Mouse (Mus musculus) neural tube, embryonic 12.5 days (tissue): Measurements from ENCODE around the gene Lbh. TPM values are rescaled to one million over a fixed set of nuclear protein-coding genes. Genes with fewer than 3 reads are reported as not detected.

Source experiments
- ATAC-seq: fragments of 200-750 bp; cut with Nextera tagmentation; 2 replicates; pipeline ENCODE4 v1.8.0; 2017; ENCODE audit warnings: low read depth, mild to moderate bottlenecking, moderate TSS enrichment, moderate library complexity; ENCODE audit not compliant: low FRiP score
- H3K27ac ChIP-seq: fragments of 300-500 bp; sonication (generic); 2 replicates; pipeline ENCODE4 v1.5.1; 2016
- H3K27me3 ChIP-seq: fragments of 300-500 bp; sonication (generic); replicated peaks from 2 replicates; pipeline ENCODE4 v1.6.1; 2016; ENCODE audit warnings: mild to moderate bottlenecking
- H3K36me3 ChIP-seq: fragments of 300-500 bp; sonication (generic); 2 replicates; pipeline ENCODE4 v1.6.1; 2016; ENCODE audit warnings: mild to moderate bottlenecking
- H3K4me1 ChIP-seq: fragments of 300-500 bp; sonication (generic); 2 replicates; pipeline ENCODE4 v1.6.1; 2016
- H3K4me2 ChIP-seq: fragments of 300-500 bp; sonication (generic); replicated peaks from 2 replicates; pipeline ENCODE4 v1.6.1; 2016; ENCODE audit warnings: mild to moderate bottlenecking
- H3K4me3 ChIP-seq: fragments of 300-500 bp; sonication (generic); 2 replicates; pipeline ENCODE4 v1.5.1; 2016
- H3K9ac ChIP-seq: fragments of 300-500 bp; sonication (generic); 2 replicates; pipeline ENCODE4 v1.6.1; 2016; ENCODE audit warnings: mild to moderate bottlenecking
- H3K9me3 ChIP-seq: fragments of 300-500 bp; sonication (generic); 2 replicates; pipeline ENCODE4 v1.6.1; 2016; ENCODE audit warnings: mild to moderate bottlenecking
- WGBS: fragments of 180-500 bp; shearing (Covaris S2); methylation state at CpG from one replicate; pipeline ENCODE4 v1.1.7; 2016; 5-methylcytosine and 5-hydroxymethylcytosine counted together
- polyA plus RNA-seq: library from polyadenylated mRNA; unstranded; fragments of >200 nt; fragmentation: Nextera tagmentation; extraction: Ambion mirVana; gene quantifications from 2 replicates; pipeline ENCODE4 v1.2.1, GENCODE M21; 2016

Lbh gene
- polyA plus RNA-seq, 1 experiment from 2014 or later = 4.7 TPM

GRCm38 (mm10) chr17:72933116-72933515 lies 15.0 kb downstream of the Lbh start:
- 94% methylated on average over 4 of the region's 4 CpGs for WGBS
- no peak overlapping the region for H3K9ac ChIP-seq
- ATAC-seq = no peak
- no peak overlapping the region for H3K4me3 ChIP-seq
- no peak overlapping the region for H3K4me2 ChIP-seq
- no peak overlapping the region for H3K27ac ChIP-seq
- H3K27me3 ChIP-seq = no peaks in the 10 kb centered on the region
- peaks cover 12% of the 10 kb centered on the region; the same call in 1 of the 2 replicates for H3K4me1 ChIP-seq
- peaks cover 46% of the 10 kb centered on the region for H3K36me3 ChIP-seq
- H3K9me3 ChIP-seq = no peaks in the 10 kb centered on the region

DNA sequence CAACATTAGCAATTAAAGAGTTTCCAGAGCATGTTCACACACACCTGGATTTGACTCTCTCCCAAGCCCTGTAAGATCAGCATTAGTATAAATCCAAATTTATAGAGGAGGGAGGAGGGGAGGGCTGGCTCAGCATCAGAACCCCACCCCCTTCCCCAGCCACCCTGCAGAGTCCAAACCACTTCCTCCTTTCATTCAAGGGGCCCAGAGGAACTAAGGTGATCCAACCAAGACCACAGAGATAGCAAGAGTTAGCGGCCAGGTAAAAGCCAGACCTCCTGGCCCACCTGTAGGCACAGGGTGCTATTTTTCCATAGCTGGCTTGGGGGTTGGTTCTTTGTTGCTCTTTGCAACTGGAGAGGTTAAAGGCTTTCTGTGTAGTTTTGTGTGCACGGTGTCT lies 16.0 kb downstream of the Lbh start:
- WGBS = 50% methylated on average over 2 of the region's 2 CpGs
- no peak for ATAC-seq
- Histone ChIP-seq H3K27me3 (no peaks in the 10 kb centered on the region), H3K27ac (no peak overlapping the region), H3K4me2 (no peak overlapping the region), H3K4me3 (no peak overlapping the region), H3K9me3 (no peaks in the 10 kb centered on the region), H3K36me3 (peaks cover 47% of the 10 kb centered on the region), H3K9ac (no peak overlapping the region), H3K4me1 (peaks cover 12% of the 10 kb centered on the region; the same call in 1 of the 2 replicates)

DNA sequence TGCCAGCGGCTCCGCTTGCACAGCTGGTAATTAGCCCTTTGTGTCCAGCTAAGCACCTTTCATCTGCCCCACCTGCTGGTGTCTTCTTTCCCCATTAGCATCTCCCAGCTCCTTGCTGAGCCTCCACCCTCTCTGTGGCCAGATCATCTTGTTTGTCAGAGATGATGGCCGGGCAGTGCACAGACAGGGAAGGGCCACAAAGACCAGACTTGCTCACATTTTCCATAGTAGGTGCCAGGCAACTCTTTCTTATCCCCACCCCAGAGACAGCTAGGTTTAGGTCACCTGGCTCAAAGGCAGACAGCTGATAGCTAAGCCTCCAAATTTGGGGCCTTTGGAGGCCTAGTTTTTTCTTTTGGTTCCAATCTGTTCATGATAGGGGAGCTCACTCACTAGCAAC lies 16.5 kb downstream of the Lbh start:
- H3K4me3 ChIP-seq = no peak overlapping the region
- no peaks in the 10 kb centered on the region for H3K9me3 ChIP-seq
- no peaks in the 10 kb centered on the region for H3K27me3 ChIP-seq
- H3K36me3 ChIP-seq = peaks cover 48% of the 10 kb centered on the region
- peaks cover 12% of the 10 kb centered on the region; the same call in 1 of the 2 replicates for H3K4me1 ChIP-seq
- whole genome bisulfite sequencing = 22% methylated on average over 3 of the region's 3 CpGs
- no peak for ATAC-seq
- H3K9ac ChIP-seq = no peak overlapping the region
- no peak overlapping the region for H3K27ac ChIP-seq
- H3K4me2 ChIP-seq = no peak overlapping the region

DNA sequence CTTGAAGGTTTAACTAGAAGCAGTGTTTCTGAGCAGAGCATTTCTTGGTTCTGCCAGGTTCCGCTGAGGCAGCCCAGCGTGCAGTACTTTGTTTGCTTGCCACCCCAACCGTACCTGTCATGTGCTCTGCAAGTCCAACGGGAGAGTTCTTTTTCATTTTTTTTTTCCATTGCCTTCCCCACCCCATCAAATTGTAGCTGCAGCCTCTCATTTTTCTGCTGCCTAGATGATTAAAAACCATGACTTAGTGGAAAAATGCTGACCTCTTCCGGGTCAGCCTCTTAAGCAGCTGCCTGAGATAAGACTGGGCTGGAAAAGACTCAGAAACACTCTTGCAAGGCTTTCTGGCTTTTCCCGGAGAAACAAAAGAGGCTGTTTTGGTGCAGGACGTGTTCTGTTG lies 17.8 kb downstream of the Lbh start:
- Histone ChIP-seq H3K9me3 (0 out of 2 replicates have a peak, but pooled peaks cover 5% of the 10 kb centered on the region), H3K4me3 (no peak overlapping the region), H3K36me3 (peaks cover 54% of the 10 kb centered on the region), H3K9ac (no peak overlapping the region), H3K27ac (no peak overlapping the region), H3K4me1 (peaks cover 12% of the 10 kb centered on the region; the same call in 1 of the 2 replicates), H3K4me2 (no peak overlapping the region), H3K27me3 (no peaks in the 10 kb centered on the region)
- WGBS = 84% methylated on average over 7 of the region's 7 CpGs
- no peak for ATAC-seq

GRCm38 (mm10) chr17:72936336-72936735 lies 18.2 kb downstream of the Lbh start:
- no peak overlapping the region for H3K4me3 ChIP-seq
- H3K4me1 ChIP-seq = peaks cover 12% of the 10 kb centered on the region; the same call in 1 of the 2 replicates
- H3K36me3 ChIP-seq = peaks cover 58% of the 10 kb centered on the region
- H3K9ac ChIP-seq = no peak overlapping the region
- H3K27ac ChIP-seq = no peak overlapping the region
- no peaks in the 10 kb centered on the region for H3K27me3 ChIP-seq
- WGBS = 82% methylated on average over 3 of the region's 3 CpGs
- H3K4me2 ChIP-seq = no peak overlapping the region
- H3K9me3 ChIP-seq = 0 out of 2 replicates have a peak, but pooled peaks cover 5% of the 10 kb centered on the region
- no peak for ATAC-seq

GRCm38 (mm10) chr17:72937204-72937603 lies 19.1 kb downstream of the Lbh start:
- Histone ChIP-seq H3K9ac (no peak overlapping the region), H3K36me3 (peaks cover 58% of the 10 kb centered on the region), H3K27me3 (no peaks in the 10 kb centered on the region), H3K4me3 (no peak overlapping the region), H3K27ac (no peak overlapping the region), H3K4me2 (no peak overlapping the region), H3K9me3 (0 out of 2 replicates have a peak, but pooled peaks cover 5% of the 10 kb centered on the region), H3K4me1 (peaks cover 12% of the 10 kb centered on the region; the same call in 1 of the 2 replicates)
- no peak for ATAC-seq
- WGBS = 85% methylated on average over 9 of the region's 9 CpGs

DNA sequence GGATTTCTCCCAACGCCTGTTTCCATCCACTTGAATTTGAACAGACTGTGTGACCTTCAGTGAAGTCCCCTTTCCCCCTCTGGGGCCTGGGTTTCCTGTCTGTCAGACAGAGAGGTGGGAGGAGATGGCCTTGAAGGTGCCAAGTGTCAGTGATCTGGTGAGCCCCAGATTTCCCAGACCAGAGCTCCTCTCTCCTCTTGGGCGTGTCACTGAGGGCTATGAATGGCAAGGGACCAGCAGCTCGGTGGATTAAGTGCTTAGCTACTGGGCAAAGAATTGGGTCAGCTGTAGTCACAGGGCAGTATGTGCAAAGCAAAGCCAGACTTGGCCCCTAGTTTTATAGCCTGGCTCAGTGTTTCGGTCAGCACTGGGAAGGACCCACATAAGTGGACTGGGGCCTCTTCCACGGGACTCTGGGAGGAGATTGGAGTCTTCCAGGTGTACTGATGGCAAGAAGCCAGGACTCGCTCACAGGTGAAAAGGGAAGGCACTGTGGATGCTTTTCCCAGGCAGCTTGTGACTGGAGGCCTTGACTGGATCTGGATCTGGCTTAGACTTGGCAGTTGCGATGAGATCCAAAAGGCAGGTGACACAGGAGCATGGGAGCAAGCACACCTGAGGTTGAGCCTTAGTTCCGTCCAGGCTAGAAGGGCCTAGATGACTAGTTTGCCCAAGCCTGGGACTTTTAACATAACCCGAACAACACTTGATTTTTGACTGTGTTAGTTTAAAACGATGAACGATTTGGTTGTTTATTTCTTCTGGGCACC lies 20.1 kb downstream of the Lbh start:
- no peak for ATAC-seq
- H3K4me1 ChIP-seq = peaks cover 12% of the 10 kb centered on the region; the same call in 1 of the 2 replicates
- no peaks in the 10 kb centered on the region for H3K27me3 ChIP-seq
- no peak overlapping the region for H3K4me3 ChIP-seq
- H3K9me3 ChIP-seq = 0 out of 2 replicates have a peak, but pooled peaks cover 5% of the 10 kb centered on the region
- peaks cover 57% of the 10 kb centered on the region for H3K36me3 ChIP-seq
- no peak overlapping the region for H3K4me2 ChIP-seq
- no peak overlapping the region for H3K27ac ChIP-seq
- WGBS = 88% methylated on average over 11 of the region's 11 CpGs
- no peak overlapping the region for H3K9ac ChIP-seq

- ATAC-seq = no peak
- Histone ChIP-seq H3K4me2 (no peak overlapping the region), H3K36me3 (peaks cover 54% of the 10 kb centered on the region), H3K9me3 (0 out of 2 replicates have a peak, but pooled peaks cover 5% of the 10 kb centered on the region), H3K4me3 (no peak overlapping the region), H3K9ac (no peak overlapping the region), H3K27me3 (no peaks in the 10 kb centered on the region), H3K4me1 (peaks cover 11% of the 10 kb centered on the region; the same call in 1 of the 2 replicates), H3K27ac (no peak overlapping the region)
- 91% methylated on average over 15 of the region's 15 CpGs for WGBS
Measured at GRCm38 (mm10) chr17:72938871-72939568, 20.9 kb downstream of the Lbh start.

DNA sequence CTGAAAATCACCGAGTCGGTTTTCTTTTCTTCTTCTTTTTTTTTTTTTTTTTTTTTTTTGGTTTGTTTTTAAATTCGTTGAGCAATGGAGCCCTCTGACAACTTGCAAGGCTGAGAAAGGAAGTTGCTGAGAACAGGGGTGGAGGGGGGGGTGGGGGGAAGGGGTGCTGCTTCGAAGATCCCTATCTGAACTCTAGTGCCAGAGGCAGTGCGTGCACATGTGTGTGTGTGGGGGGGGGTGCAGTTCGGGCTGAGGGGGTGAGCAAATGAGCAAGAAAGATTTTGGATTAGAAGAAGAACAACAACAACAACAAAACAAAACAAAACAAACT lies 21.4 kb downstream of the Lbh start:
- no peak for ATAC-seq
- peaks cover 50% of the 10 kb centered on the region for H3K36me3 ChIP-seq
- H3K27me3 ChIP-seq = no peaks in the 10 kb centered on the region
- H3K9ac ChIP-seq = no peak overlapping the region
- H3K4me1 ChIP-seq = peaks cover 8% of the 10 kb centered on the region; the same call in 1 of the 2 replicates
- 0 out of 2 replicates have a peak, but pooled peaks cover 5% of the 10 kb centered on the region for H3K9me3 ChIP-seq
- no peak overlapping the region for H3K4me2 ChIP-seq
- no peak overlapping the region for H3K4me3 ChIP-seq
- H3K27ac ChIP-seq = no peak overlapping the region
- 84% methylated on average over 6 of the region's 6 CpGs for WGBS

DNA sequence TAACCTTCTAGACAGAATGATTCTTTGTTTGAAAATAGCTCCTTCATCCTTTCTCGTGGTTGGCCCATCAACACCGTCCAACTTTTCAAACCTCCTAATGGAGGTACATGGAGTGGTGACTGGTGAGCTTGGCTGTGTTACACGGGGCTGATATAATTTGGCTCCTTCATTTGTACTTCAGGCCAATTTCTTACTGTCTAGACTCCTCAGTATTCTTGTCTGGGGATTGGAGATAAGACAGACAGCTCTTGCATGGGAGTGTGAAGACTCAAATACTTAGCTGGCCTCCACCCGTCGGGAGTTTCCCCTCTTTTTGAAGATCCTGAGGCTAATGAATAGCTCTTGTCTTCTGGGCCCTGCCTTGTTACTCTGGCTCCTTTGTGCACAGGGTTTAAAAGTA lies 26.3 kb downstream of the Lbh start:
- WGBS = 85% methylated on average over 5 of the region's 5 CpGs

DNA sequence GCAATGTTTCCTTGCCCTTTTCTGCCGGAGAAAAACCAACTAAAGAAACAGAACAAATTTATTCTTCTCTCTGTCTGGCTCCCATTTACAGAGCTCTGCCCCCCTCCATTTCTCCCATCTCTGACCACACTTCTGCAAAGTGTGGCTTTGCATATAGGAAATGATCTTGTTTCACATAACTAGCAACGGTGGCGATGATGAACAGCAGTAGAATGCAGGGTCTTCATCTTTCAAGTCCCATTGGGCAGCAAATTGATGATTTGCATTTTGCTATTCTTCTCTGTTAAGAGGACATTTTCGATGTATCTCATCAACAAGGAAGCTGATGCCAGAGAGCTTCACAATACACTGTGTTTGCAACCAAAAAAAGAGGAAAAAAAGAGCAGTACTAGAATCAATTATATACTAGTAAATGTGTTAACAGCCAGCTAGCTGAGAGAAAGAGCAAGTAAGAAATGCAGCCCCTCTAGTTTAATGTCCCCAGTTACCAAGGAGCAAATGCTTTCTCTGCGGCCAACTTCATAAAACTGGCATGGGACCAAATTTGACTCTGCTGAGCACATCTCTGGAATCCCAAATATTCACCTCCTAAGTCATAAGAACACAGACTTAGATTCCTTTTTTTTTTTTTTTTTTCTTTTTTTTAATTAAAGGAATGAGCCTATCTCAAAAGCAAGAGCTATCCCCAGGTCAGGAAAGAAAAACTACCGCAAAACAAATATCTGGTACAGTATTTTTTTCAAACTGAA lies 29.2 kb downstream of the Lbh start:
- ATAC-seq = no peak
- Histone ChIP-seq H3K4me3 (no peak overlapping the region), H3K4me2 (no peak overlapping the region), H3K27ac (no peak overlapping the region), H3K9ac (no peak overlapping the region), H3K36me3 (peaks cover 5% of the 10 kb centered on the region), H3K4me1 (no peaks in the 10 kb centered on the region), H3K9me3 (no peaks in the 10 kb centered on the region), H3K27me3 (no peaks in the 10 kb centered on the region)
- 82% methylated on average over 6 of the region's 6 CpGs for WGBS

More for the DNA sequence above, 26.3 kb downstream of the Lbh start:
- peaks cover 29% of the 10 kb centered on the region for H3K36me3 ChIP-seq
- no peak overlapping the region for H3K27ac ChIP-seq
- H3K9ac ChIP-seq = no peak overlapping the region
- no peak overlapping the region for H3K4me3 ChIP-seq
- H3K4me1 ChIP-seq = no peaks in the 10 kb centered on the region
- no peak overlapping the region for H3K4me2 ChIP-seq
- ATAC-seq = no peak
- H3K9me3 ChIP-seq = 0 out of 2 replicates have a peak, but pooled peaks cover 5% of the 10 kb centered on the region
- H3K27me3 ChIP-seq = no peaks in the 10 kb centered on the region

- Histone ChIP-seq H3K9ac (no peak overlapping the region), H3K9me3 (no peaks in the 10 kb centered on the region), H3K27ac (no peak overlapping the region), H3K27me3 (no peaks in the 10 kb centered on the region), H3K4me1 (no peaks in the 10 kb centered on the region), H3K4me3 (no peak overlapping the region), H3K4me2 (no peak overlapping the region), H3K36me3 (no peaks in the 10 kb centered on the region)
- 82% methylated on average over 9 of the region's 9 CpGs for WGBS
- ATAC-seq = no peak
Measured at GRCm38 (mm10) chr17:72948119-72948518, 30.0 kb downstream of the Lbh start.
